Mouse (Mus musculus): ENCODE measurements around the gene Add3. TPM values are rescaled to one million over a fixed set of nuclear protein-coding genes. Genes with fewer than 3 reads are reported as not detected.

The Add3 gene
- polyA plus RNA-seq, 1 experiment, result not detected

- H3K27ac ChIP-seq (ENCODE audit: insufficient read depth, low read depth, low read length), result no peak overlapping the region
- TF ChIP-seq CTCF (IDR thresholded peaks at IDR 0.05; ENCODE audit: insufficient read depth, low read depth, low read length) (no peak), POLR2A (IDR thresholded peaks at IDR 0.05; ENCODE audit: insufficient read depth, low read depth, low read length) (no peak)
- H3K4me1 ChIP-seq (ENCODE audit: control insufficient read depth, insufficient read depth, low read length), result peaks cover 10% of the 10 kb centered on the region
- no peak overlapping the region for H3K4me3 ChIP-seq (ENCODE audit: insufficient read depth, low read depth, low read length)
- WGBS, result 82% methylated on average over 18 of the region's 18 CpGs
Measured at GRCm38 (mm10) chr19:53127320-53128291, 12.6 kb upstream of the Add3 start.

DNA sequence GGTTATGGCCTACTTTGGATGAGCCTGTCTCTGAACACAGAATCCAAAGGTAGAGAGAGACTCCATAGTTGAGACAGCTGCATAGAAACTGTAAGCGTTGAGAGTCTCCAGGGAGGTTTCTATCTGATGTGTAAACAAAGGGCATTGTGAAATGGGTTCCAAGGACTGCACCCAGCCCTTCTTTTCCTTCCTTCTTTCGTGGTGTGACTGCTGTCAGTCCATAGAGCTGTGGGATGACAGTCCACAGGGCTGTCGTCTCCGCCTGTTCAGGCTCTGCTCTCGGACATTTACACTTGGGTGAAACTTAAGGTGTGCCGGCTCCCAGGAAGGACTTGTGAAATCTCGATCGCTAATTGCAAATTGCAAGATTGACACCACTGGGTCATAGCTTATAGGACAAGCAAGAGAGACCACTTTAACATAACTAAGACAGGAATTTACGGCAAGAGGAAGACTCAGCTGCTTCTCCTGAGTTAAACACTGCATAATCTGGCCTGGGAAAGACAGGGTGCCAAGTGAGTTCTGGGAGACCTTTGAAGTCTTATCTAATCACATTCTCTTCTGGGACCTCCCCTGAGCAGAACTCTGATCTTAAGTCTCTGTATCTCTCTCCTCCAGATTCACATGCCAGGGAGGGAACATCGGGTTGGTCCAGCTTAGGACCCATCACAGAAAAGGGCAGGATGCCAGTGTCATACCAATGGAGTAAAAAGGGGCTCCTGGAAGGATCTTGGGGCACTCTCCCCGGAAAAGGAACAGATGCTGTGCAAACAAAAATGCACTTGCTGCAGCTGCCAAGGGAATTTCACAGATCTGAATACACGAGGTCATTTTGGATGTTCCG lies 11.5 kb upstream of the Add3 start:
- Histone ChIP-seq H3K27ac (ENCODE audit: insufficient read depth, low read depth, low read length) (no peak overlapping the region), H3K4me3 (ENCODE audit: insufficient read depth, low read depth, low read length) (no peak overlapping the region), H3K4me1 (ENCODE audit: control insufficient read depth, insufficient read depth, low read length) (peaks cover 10% of the 10 kb centered on the region)
- WGBS, result 74% methylated on average over 13 of the region's 13 CpGs
- no peak for TF ChIP-seq CTCF (IDR thresholded peaks at IDR 0.05; ENCODE audit: insufficient read depth, low read depth, low read length)
- no peak for TF ChIP-seq POLR2A (IDR thresholded peaks at IDR 0.05; ENCODE audit: insufficient read depth, low read depth, low read length)

DNA sequence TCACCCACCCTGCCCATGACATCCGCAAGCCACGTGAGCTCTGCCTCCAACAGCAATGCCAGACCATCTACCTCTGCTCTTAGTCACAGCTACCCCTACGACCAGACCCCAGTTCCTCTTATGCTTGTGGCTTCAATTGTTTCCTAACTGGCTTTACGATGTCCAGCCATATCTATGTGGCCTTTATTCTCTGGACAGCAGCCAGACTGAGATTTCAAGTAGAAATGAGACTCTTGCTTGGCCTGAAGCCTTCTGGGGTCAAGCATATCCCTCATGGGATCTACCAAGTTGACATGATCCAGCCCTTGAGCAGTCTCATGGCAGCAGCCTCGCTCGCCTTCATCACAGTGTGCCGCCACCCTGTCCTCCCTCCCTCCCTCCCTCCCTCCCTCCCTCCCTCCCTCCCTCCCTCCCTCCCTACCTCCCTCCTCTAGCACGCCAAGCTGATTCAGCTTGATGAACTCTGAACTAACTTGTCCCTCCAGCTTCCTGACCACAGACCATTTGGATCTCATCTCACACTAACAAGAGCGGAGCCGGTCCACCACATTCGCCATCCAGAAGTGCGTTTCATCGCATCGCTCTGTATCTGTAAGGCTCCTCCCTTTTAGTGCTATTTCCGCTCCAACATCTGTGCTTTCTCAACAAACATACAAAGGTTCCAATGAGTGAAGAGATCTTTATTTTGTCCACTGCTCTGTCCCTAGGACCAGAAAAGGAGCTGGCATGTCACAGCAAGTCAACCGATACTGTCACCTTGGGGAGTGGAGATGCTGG lies 9.7 kb upstream of the Add3 start:
- H3K27ac ChIP-seq (ENCODE audit: insufficient read depth, low read depth, low read length), result peak overlapping the region; percentile 69; the same call in 1 of the 2 replicates
- WGBS, result 76% methylated on average over 16 of the region's 16 CpGs
- H3K4me3 ChIP-seq (ENCODE audit: insufficient read depth, low read depth, low read length), result no peak overlapping the region
- H3K4me1 ChIP-seq (ENCODE audit: control insufficient read depth, insufficient read depth, low read length), result peaks cover 10% of the 10 kb centered on the region
- TF ChIP-seq POLR2A (IDR thresholded peaks at IDR 0.05; ENCODE audit: insufficient read depth, low read depth, low read length), result no peak
- no peak for TF ChIP-seq CTCF (IDR thresholded peaks at IDR 0.05; ENCODE audit: insufficient read depth, low read depth, low read length)

DNA sequence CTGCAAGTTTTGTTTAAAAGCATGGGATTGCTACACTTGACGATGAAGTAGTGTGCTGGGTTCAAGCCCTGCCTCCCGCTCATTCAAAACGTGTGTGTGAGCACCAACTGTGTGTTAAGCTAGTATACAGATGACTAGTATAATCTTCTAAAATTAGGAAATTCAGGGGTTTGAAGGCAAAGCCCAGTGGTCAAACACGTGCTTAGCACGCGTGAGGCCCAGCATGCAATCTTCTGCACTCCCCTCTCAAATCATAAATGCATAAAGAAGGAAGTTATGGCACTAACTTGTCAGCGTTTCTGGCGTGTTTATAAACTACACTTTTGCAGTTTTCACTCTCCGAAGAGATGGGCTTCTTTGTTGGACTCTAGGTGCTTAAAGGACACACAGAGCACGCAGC lies 7.8 kb upstream of the Add3 start:
- TF ChIP-seq CTCF (IDR thresholded peaks at IDR 0.05; ENCODE audit: insufficient read depth, low read depth, low read length) (no peak), POLR2A (IDR thresholded peaks at IDR 0.05; ENCODE audit: insufficient read depth, low read depth, low read length) (no peak)
- peaks cover 10% of the 10 kb centered on the region for H3K4me1 ChIP-seq (ENCODE audit: control insufficient read depth, insufficient read depth, low read length)
- no peak overlapping the region for H3K4me3 ChIP-seq (ENCODE audit: insufficient read depth, low read depth, low read length)
- WGBS, result 89% methylated on average over 10 of the region's 10 CpGs
- no peak overlapping the region for H3K27ac ChIP-seq (ENCODE audit: insufficient read depth, low read depth, low read length)

GRCm38 (mm10) chr19:53136336-53137090 lies 3.7 kb upstream of the Add3 start:
- TF ChIP-seq CTCF (IDR thresholded peaks at IDR 0.05; ENCODE audit: insufficient read depth, low read depth, low read length) (no peak), POLR2A (IDR thresholded peaks at IDR 0.05; ENCODE audit: insufficient read depth, low read depth, low read length) (no peak)
- Histone ChIP-seq H3K4me3 (ENCODE audit: insufficient read depth, low read depth, low read length) (no peak overlapping the region), H3K27ac (ENCODE audit: insufficient read depth, low read depth, low read length) (no peak overlapping the region), H3K4me1 (ENCODE audit: control insufficient read depth, insufficient read depth, low read length) (no peaks in the 10 kb centered on the region; the same call in 1 of the 2 replicates)
- 84% methylated on average over 13 of the region's 13 CpGs for WGBS

GRCm38 (mm10) chr19:53137116-53137670 lies 3.0 kb upstream of the Add3 start:
- TF ChIP-seq POLR2A (IDR thresholded peaks at IDR 0.05; ENCODE audit: insufficient read depth, low read depth, low read length) (no peak), CTCF (IDR thresholded peaks at IDR 0.05; ENCODE audit: insufficient read depth, low read depth, low read length) (no peak)
- H3K4me1 ChIP-seq (ENCODE audit: control insufficient read depth, insufficient read depth, low read length), result no peaks in the 10 kb centered on the region; the same call in 1 of the 2 replicates
- WGBS, result 53% methylated on average over 4 of the region's 4 CpGs
- no peak overlapping the region for H3K4me3 ChIP-seq (ENCODE audit: insufficient read depth, low read depth, low read length)
- H3K27ac ChIP-seq (ENCODE audit: insufficient read depth, low read depth, low read length), result no peak overlapping the region

DNA sequence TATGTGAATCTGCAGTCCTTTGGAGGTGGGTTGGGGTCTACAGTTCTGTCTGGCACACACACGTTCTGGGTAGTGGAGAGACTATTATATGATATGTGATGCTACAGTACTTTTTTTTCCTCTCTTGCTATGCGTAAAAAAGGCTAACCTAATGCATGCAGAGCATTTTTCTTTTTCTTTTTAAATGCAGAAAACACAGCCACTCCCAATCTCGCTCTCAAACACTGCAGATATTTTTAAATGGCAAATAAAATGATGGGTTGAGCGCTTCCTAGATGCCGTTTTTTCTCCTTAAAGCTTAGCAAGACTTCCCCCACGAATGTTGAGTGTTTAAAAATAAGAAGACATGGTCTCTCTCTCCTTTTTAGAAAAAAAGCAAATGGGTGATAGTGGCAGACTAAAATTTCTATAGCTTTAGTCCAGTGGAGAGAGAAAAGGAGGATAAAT lies 584 bp downstream of the Add3 start:
- WGBS, result 3% methylated on average over 6 of the region's 6 CpGs
- Histone ChIP-seq H3K27ac (ENCODE audit: insufficient read depth, low read depth, low read length) (peak overlapping the region; percentile 96), H3K4me3 (ENCODE audit: insufficient read depth, low read depth, low read length) (peak overlapping the region; percentile 73), H3K4me1 (ENCODE audit: control insufficient read depth, insufficient read depth, low read length) (no peaks in the 10 kb centered on the region; the same call in 1 of the 2 replicates)
- TF ChIP-seq POLR2A (IDR thresholded peaks at IDR 0.05; ENCODE audit: insufficient read depth, low read depth, low read length) (no peak), CTCF (IDR thresholded peaks at IDR 0.05; ENCODE audit: insufficient read depth, low read depth, low read length) (no peak)

All from olfactory bulb, adult 2 months (tissue).